Mouse (Mus musculus) c-Kit-positive CD71-positive TER-119-positive erythroid progenitor cells, embryonic 14.5 days (primary cell): Measurements from ENCODE around the gene Fbxo17.

Experiments
- DNase-seq: peaks from one replicate; pipeline ENCODE4 v3.0.0-alpha.2; 2013; ENCODE audit warnings: low spot score

The Fbxo17 gene

DNA sequence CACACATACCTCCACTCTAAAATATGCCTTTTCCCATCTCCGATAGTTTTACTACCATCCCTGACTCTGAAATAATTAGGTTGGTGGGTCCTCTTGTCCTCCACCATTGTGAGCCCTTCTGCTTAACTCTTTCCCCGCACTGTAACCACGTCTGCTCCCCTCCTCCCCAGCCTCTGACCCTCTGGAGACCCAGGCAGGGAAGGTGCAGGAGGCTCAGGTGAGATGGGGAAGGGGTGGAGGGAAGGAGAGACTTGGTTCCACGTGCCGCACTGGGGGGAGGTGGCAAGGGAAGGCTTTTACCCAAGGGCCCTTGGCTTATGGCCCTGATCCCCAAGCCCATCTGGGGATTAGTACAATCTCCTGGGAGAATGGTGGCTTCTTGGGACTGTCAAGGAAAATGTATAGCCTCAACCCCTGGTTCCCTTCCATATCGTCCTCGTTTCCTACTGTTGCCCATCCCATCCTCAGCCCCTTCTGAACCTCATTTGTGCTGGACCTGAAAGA is 50.9 kb downstream of the Fbxo17 start, which contains the start of gene Nfkbib:
Gene Nfkbib (minus strand): TSS at position 51 of the 504 bp plus-strand sequence.
- no peak for DNase-seq

DNA sequence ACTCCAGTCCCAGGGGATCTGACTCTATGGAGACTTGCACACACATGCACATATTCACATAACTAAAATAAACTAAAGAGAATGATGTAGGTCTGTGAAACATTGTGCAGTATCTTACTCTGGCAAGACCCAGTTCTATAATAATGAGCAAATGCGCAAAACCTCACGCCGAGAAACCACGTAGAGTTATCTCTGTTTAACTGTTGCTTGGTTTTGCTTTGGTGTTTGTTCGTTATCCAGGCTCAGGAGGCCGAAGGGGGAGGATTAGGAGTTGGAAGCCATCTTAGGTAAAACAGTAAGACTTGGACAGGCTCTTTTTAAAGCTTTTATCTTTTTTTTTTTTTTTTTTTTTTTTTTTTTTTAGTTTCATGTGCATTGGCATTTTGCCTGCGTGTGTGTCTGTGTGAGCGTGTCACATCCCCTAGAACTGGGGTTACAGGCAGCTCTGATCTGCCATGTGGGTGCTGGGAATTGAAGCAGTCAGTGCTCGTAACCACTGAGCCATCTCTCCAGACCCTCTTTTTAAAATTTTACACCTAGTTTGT is 52.9 kb downstream of the Fbxo17 start:
- no peak for DNase-seq

DNA sequence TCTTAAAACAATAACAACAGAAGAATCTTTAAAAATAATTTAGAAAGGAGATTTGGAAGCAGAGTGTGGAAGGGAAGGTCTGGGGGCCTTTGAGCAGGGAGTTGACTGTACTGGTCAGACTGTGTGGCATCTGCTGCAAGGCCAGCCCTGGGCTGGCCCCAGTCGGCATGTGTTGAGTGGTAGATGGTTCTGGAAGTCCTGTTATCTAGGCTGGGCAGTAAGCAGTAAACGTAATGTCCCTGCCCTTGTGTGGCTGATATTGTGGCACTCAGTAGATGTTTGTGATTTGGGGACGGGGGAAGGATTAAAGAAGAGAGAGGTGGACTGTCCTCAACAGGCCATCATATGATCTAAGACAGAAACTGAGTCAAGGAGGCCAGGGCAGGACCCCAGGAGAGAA is 53.7 kb downstream of the Fbxo17 start:
- DNase-seq, result no peak

DNA sequence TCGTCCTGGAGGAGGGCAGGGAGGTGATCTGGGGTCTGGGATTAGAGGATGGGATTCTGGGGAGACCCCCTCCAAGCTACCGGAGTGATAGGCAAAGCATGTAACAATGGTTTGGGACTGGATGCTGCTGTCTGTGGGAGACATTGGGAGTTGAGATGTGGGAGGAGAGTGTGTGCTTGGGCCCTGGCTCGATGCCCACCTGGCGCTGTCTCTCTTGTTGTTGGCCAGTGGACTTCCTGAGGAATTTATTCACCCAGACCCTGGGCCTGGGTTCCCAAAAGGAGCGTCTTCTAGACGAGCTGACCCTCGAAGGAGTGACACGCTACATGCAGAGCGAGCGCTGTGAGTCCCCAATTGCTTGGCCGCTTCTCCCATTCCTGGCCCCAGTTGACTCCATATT is 55.3 kb downstream of the Fbxo17 start:
- no peak for DNase-seq

DNA sequence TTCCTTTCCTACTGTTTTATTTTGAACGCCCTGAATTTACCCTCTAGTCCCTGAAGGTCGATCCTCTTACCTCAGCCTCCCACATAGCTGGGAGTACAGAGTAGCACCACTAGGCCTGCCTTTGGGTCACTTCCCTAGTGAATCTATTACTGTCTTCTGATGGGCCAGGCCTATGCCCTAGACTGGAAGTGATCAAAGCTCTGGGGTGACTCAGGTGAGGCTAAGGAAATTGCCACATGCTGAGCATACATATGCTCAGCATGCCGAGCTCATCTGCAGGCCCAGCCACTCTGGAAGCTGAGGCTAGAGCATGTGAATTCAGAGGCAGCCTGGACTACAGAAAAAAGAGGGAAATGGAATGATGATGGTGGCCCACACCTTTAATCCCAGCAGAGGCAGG is 56.6 kb downstream of the Fbxo17 start:
- no peak for DNase-seq

DNA sequence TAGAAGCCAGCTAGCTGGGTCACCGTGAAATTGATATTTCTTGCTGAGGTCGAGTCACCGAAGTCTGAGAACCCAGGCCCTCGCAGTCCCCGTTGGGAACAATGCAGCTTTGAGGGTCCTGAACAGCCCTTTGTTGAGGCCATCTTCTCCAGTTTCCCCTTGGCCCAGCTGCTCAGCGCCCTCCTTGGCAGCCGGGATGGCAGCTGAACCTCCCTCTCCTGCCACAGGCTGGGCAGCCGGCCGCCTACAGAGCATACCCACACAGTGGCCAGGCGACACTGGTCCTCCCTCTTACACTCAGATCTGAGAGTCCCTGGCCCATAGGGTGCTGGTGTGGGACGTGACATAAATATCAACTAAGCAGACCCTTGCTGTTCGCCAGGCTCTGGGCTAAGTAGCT is 57.6 kb downstream of the Fbxo17 start:
- DNase-seq, result no peak

DNA sequence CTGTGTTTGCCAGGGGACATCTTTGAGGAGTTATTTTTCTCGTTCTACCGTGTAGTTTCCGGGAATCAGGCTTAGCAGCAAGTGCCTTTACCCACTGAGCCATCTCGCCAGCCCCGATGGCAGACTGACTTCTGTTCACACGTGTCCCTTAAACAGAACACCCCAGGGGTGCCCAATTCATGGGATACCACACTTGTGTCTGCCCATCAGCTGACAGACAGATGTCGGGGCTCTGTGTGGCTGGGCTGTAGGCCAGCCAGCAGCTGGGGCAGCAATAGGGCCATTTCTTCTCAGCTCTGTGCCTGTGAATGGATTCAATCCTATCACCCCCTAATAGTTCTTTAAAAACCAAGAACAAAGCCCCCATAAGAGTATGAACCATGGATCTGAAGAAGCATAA is 58.5 kb downstream of the Fbxo17 start:
- no peak for DNase-seq

DNA sequence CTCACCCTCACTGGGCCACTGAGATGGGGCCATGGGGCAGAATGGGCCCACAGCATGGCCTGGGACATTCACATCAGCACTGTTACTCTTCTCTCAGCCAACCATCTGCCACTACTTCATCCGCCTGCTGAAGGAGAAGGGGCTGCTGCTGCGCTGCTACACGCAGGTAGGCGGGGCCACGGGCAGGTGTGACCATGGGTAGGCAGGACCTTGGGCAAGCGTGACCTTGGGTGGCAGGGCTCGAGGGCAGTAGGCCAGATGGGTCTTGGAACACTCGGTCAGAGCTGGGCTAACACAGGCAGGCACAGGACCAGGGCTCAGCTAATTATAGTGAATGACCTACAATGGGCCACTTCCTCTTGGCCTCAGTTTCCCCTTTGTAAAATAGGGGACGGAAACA is 62.2 kb downstream of the Fbxo17 start:
- DNase-seq, result no peak

DNA sequence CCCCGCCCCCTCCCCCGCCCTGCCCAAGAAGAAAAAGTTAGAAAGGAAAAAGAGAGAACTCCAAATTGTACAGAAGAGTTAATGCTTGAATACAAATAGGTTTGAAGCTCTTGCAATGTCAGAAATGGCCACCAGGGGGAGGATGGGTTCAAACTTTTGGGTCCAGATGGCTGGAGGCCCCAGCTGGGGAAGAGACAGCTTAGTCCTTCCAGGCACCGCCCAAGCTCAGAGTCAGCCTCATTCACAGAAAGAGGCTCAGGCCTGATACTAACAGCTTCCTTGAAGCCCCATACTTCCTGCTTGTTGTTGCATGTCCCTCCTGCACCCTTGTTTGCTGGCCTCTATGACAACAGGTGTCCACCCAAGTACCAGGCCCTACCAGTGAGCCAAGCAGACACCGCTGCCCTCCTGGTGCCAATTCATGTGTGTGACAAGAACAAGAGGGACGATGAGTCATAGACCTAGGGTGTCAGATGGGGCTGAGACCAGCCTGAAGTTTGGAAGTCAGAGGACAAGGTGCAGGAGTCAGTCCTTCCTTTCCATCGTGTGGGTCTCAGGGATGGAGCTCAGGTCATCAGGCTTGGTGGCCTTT is 63.6 kb downstream of the Fbxo17 start:
- DNase-seq, result peak; percentile 93

DNA sequence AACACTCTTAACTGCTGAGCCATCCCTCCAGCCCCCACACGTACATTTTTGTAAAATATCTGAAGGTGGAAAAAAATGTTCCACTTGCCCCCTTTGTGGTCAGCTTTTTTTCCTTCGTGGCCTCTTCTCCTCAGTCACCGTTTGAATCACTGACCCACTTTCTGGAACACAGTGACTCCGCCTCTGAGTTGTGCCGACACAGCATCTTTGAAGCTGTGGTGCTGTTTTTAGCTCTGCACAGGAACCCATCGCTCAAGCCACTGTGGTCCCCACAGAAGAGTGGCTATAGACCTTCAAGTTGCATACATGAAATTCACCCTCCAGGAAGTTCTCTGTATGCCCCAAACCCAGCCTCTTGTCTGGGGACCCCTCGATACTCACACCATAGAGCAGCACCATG is 64.3 kb downstream of the Fbxo17 start:
- no peak for DNase-seq

DNA sequence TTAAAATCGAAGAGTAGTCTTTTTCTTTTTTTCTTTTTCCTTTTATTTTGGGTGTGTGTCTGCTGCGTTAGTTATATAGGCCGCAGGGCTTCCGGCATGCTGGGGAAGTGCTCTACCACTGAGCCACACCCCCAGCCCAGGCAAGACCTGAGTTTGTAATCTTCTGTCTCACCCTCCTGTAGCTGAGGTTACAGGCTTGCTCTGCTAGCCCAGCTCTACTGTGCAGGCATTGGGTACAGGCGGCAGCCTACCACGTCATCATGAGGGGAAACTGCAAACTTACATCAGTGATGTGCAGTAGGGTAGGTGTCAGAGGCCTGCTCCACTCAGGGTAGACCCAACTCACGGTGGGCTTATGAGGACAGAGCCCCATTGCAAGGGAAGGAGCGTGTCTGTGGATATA is 64.7 kb downstream of the Fbxo17 start:
- DNase-seq, result no peak

DNA sequence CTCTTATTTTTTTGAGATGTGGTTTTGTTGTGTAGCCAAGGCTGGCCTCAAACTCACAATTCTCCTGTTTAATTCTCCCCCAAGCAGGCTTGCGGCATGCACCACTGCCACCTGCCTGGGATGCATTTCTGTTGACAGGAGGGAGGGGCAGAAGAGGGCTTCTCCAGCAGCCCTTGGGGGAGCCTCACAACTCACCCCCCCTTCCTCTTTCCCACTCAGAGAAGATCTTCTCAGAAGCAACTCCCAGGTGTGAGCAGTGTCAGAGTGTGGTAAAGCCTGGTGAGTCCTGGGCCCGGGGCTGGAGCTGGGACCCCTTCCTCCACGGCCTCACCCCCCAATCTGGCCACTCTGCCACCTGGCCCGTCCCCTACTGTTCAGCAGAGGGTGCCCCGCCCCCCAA is 68.6 kb downstream of the Fbxo17 start:
- DNase-seq, result no peak
